Mouse (Mus musculus) 416B (cell line): ENCODE results near the gene Tcta.
"Not testable (repeated sequence)": the region's sequence is repeated elsewhere in the genome, so short reads cannot be mapped to it uniquely, and the experiment has no call there.

Experiments used
- DNase-seq: peaks from one replicate; pipeline ENCODE4 v3.0.0; 2011; ENCODE audit warnings: low read depth

The Tcta gene

DNA sequence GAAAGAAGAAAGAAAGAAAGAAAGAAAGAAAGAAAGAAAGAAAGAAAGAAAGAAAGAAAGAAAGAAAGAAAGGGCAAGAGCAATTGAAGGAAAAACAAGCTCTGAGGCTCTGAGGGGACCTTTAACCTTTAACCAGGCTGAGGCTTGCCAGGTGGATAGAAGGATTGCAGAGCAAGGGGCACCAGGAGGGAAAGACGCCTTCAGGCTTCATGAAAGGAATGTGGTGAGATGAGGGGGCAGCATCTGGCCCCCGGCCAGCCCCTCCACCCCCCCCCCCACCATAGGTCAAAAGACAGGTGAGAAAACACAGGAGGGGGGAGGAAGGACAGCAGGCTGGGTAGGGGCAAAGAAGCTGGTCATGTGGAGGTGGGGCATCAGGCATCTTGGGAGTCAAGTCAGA, 34.0 kb downstream of the Tcta start:
- DNase-seq: no peak

DNA sequence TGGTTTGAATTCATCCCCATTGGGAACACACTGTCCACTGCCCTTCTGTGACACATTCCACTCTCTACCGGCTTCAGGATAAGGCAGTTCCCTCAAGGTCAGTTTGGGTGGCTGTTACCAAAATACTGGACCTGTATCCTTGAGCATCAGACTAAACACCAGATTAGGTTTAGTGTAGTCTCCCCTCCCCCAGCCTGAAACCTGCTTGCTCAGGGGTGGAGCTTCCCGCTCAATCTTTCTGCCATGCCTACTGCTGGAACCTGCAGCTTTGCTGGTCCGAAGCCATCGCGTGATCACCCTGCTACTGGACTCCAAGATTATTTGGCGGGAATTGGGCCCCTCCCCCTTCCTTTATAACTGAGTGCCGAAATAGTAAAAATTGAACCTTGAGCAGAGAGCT, 37.3 kb downstream of the Tcta start:
- DNase-seq: not testable (repeated sequence)

- DNase-seq: no peak
These were observed 38.3 kb downstream of the Tcta start for GRCm38 (mm10) chr9:108267691-108268090.

GRCm38 (mm10) chr9:108266261-108266935, 39.6 kb downstream of the Tcta start:
- DNase-seq: peak; percentile 26

DNA sequence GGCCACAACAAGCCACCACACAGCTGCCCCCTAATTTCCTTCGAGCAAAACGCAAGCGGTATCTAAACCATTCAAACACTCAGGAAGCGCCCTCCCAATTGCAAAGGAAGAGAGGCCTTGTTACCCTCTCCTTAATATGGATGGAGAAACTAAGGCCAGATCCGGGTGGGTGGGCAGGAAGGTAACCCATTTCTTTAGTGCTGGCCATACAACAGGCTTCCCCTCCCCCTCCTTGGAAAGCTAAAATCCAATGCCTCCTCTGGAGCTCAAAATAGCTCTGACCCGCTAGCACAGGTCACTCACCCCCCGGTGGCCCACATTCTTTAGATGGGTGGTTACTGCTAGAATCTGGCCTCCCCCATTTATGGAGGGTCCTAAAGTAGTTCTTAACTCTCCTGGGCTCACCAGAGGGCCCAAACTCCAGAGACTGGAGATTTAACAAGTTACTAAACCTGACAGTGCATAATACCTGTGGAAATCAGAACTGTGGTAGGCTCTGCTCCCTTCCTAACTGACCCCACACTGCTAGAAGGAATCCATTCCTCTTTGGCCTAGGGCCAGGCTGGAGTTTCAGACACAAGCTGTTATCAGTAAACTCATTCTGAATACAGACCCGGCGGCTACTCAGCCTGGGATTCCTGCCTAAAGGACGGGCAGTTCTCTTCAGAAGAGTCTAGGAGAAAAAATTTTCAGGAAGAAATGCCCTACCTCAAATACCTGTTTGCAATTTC, 41.6 kb downstream of the Tcta start:
- DNase-seq: no peak

DNA sequence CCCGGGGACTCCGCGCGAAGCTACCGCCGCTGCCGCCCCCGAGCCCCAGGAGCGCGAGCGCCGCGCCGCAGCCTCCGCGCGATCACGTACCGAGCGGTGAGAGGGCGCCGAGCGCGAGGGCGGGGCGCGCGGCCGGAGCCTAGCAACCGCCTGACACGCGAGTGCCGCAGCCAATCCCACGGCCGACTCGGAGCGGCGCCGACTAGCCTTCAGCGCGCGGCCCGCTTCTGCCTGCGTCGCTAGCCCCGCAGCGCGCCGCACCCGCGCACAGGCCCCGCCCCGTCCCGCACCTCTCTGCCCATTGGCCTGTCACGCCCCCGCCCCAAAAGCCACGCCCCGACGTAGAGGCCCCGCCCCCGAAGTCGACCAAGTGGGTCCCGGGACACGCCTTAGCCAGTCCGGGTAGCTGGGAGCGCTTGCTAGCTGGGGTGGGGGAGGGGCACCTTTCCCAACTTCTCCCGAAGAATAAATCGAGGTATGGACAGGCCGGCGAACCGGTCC, 42.2 kb downstream of the Tcta start, which contains the start of gene Dag1:
TSS of gene Dag1 (minus strand) at position 269 of the 501 bp plus-strand sequence.
- peak; percentile 96 for DNase-seq

GRCm38 (mm10) chr9:108263131-108263681, 42.8 kb downstream of the Tcta start:
- peak; percentile 24 for DNase-seq

GRCm38 (mm10) chr9:108262494-108263049, 43.4 kb downstream of the Tcta start:
- DNase-seq: peak; percentile 31

DNA sequence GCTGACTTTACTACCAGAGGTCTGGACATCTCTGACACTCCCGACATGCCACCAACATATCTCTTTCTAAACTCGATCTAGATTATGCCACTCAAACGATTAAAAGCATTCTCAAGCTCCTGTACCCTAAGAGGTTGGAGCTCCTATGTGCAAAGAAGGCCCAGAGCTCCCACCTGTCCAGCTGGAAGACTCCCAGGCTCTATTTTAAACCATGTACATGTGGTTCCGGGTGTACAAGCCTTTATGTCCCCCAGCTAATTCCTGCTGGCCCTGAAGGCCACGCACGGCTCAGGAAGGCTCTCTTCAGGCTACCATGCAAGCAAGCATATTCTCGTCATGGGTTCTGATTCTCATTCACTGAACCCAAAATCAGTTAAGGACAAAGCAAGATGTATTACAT, 44.1 kb downstream of the Tcta start:
- no peak for DNase-seq

- no peak for DNase-seq
These were observed 45.4 kb downstream of the Tcta start for GRCm38 (mm10) chr9:108260526-108260925.
